Mouse (Mus musculus) forebrain, embryonic 10.5 days (tissue): ENCODE results near the gene Nupl2. TPM values are rescaled to one million over a fixed set of nuclear protein-coding genes. Genes with fewer than 3 reads are reported as not detected.

Experiments
- DNase-seq: peaks from one replicate; pipeline ENCODE4 v3.0.0-alpha.2; 2017; ENCODE audit warnings: low spot score; ENCODE audit errors: extremely low spot score
- H3K27ac ChIP-seq: fragments of 300-500 bp; sonication (generic); 2 replicates; pipeline ENCODE4 v1.5.1; 2016; ENCODE audit warnings: mild to moderate bottlenecking
- H3K27me3 ChIP-seq: fragments of 300-500 bp; sonication (generic); 2 replicates; pipeline ENCODE4 v1.6.1; 2016; ENCODE audit warnings: mild to moderate bottlenecking; ENCODE audit not compliant: poor library complexity, severe bottlenecking
- H3K36me3 ChIP-seq: fragments of 300-500 bp; sonication (generic); replicated peaks from 2 replicates; pipeline ENCODE4 v1.6.1; 2016; ENCODE audit warnings: mild to moderate bottlenecking, moderate library complexity
- H3K4me1 ChIP-seq: fragments of 300-500 bp; sonication (generic); 2 replicates; pipeline ENCODE4 v1.6.1; 2016
- H3K4me3 ChIP-seq: fragments of 300-500 bp; sonication (generic); 2 replicates; pipeline ENCODE4 v1.5.1; 2016; ENCODE audit warnings: mild to moderate bottlenecking, moderate library complexity
- H3K9me3 ChIP-seq: fragments of 300-500 bp; sonication (generic); 2 replicates; pipeline ENCODE4 v1.6.1; 2016; ENCODE audit warnings: mild to moderate bottlenecking, moderate library complexity
- WGBS: fragments of 180-500 bp; shearing (Covaris S2); methylation state at CpG from one replicate; pipeline ENCODE4 v1.1.7; 2016; 5-methylcytosine and 5-hydroxymethylcytosine counted together
- polyA plus RNA-seq: library from polyadenylated mRNA; unstranded; fragments of >200 nt; fragmentation: Nextera tagmentation; extraction: Ambion mirVana; gene quantifications from 2 replicates; pipeline ENCODE4 v1.2.1, GENCODE M21; 2016

Nupl2 gene
- polyA plus RNA-seq, 1 experiment from 2014 or later, result 19.5 TPM

DNA sequence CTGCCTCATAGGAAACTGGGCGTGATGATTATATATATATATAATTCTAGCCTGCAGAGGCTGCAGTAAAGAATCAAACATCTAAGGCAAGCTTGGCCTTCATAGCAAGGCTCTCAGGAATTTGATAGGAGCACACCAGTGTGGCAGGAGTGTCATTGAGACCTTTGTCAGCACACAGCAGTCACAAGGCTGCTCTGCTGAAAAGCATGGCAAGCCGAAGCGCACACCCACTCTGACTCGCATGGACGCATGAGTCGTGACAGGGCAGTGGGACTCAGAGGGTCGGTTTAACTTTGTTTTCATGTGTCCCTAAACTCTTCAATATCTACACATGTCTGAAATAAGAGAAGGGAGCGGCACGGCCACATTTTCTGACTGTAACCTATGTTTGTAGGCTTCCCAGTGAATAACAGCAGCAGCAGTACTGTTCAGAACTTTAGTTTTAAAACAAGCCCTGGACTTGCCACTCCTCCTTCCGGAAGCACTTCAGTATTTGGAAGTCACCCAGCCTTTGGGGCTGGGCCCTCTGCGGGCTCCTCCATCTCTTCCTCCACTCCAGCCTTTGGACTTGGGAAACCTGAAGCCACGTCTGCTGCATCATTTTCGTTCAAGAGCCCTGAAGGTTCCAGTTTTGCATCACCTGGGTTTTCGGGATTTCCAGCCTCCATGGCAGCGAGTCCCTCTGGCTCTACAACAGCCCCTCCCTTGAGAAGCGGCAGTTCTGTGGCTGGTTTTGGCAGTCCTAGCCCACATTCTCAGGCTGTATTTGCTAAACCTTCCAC is 16.9 kb downstream of the Nupl2 start:
- H3K36me3 ChIP-seq, result peaks cover 79% of the 10 kb centered on the region
- no peak for DNase-seq
- WGBS, result 97% methylated on average over 16 of the region's 16 CpGs

GRCm38 (mm10) chr5:24182296-24182734 is 17.6 kb downstream of the Nupl2 start:
- Histone ChIP-seq H3K27ac (no peak overlapping the region), H3K4me3 (no peak overlapping the region), H3K9me3 (peaks cover 7% of the 10 kb centered on the region; the same call in 1 of the 2 replicates), H3K27me3 (no peaks in the 10 kb centered on the region), H3K36me3 (peaks cover 78% of the 10 kb centered on the region), H3K4me1 (no peaks in the 10 kb centered on the region)
- WGBS, result 94% methylated on average over 9 of the region's 9 CpGs
- DNase-seq, result no peak

More for the DNA sequence above, 16.9 kb downstream of the Nupl2 start:
- H3K27me3 ChIP-seq, result no peaks in the 10 kb centered on the region
- peaks cover 7% of the 10 kb centered on the region; the same call in 1 of the 2 replicates for H3K9me3 ChIP-seq
- H3K4me3 ChIP-seq, result no peak overlapping the region
- H3K4me1 ChIP-seq, result no peaks in the 10 kb centered on the region
- H3K27ac ChIP-seq, result no peak overlapping the region

DNA sequence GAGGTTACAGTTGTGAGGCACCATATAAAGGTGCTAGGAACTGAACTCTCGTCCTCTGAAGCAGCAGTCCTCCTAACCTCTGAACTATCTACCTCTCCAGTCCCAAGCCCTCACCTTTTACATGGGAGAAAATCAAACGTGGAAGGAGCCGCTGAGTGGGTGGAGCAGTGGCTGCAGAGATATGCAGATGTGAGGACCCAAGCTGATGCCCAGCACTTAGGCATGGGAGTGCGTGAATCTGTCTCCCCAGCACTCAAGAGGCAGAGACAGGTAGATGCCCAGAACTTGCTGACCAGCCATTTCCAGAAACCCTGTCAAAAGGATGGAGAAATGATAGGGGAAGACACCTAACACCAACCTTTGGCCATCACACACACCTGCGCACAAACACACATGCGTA is 18.3 kb downstream of the Nupl2 start:
- H3K9me3 ChIP-seq, result peaks cover 7% of the 10 kb centered on the region; the same call in 1 of the 2 replicates
- H3K27ac ChIP-seq, result no peak overlapping the region
- H3K4me3 ChIP-seq, result no peak overlapping the region
- H3K4me1 ChIP-seq, result no peaks in the 10 kb centered on the region
- 92% methylated on average over 6 of the region's 6 CpGs for WGBS
- no peaks in the 10 kb centered on the region for H3K27me3 ChIP-seq
- DNase-seq, result no peak
- H3K36me3 ChIP-seq, result peaks cover 70% of the 10 kb centered on the region

GRCm38 (mm10) chr5:24184011-24184410 is 19.2 kb downstream of the Nupl2 start:
- H3K27ac ChIP-seq, result no peak overlapping the region
- H3K4me1 ChIP-seq, result no peaks in the 10 kb centered on the region
- no peaks in the 10 kb centered on the region for H3K27me3 ChIP-seq
- H3K9me3 ChIP-seq, result peaks cover 7% of the 10 kb centered on the region; the same call in 1 of the 2 replicates
- no peak for DNase-seq
- H3K4me3 ChIP-seq, result no peak overlapping the region
- peaks cover 62% of the 10 kb centered on the region for H3K36me3 ChIP-seq
- WGBS, result 92% methylated on average over 5 of the region's 5 CpGs

DNA sequence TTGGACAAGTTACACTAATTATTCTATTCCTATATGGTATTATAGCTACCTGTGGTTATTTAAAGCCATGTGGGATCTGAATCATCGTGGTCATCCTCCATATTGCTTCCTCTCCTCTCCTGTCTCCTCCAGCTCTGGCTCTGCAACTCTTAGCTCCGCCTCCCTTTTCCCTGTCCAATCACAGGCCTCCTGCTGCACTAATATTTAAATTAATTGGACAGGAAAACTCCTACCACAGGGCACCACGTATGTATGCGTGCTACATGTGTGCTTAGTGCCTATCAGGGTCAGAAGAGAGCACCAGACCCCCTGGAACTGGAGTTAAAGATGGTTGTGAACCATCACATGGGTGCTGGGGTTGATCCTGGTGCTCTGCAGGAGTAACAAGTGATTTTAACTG is 23.7 kb downstream of the Nupl2 start:
- no peak for DNase-seq
- peaks cover 31% of the 10 kb centered on the region for H3K36me3 ChIP-seq
- peaks cover 7% of the 10 kb centered on the region; the same call in 1 of the 2 replicates for H3K9me3 ChIP-seq
- H3K4me3 ChIP-seq, result no peak overlapping the region
- H3K27me3 ChIP-seq, result no peaks in the 10 kb centered on the region
- H3K4me1 ChIP-seq, result 0 out of 2 replicates have a peak, but pooled peaks cover 4% of the 10 kb centered on the region
- H3K27ac ChIP-seq, result no peak overlapping the region
- WGBS, result 82% methylated on average over 4 of the region's 4 CpGs

GRCm38 (mm10) chr5:24191821-24192220 is 27.1 kb downstream of the Nupl2 start:
- WGBS, result 91% methylated on average over 2 of the region's 2 CpGs

DNA sequence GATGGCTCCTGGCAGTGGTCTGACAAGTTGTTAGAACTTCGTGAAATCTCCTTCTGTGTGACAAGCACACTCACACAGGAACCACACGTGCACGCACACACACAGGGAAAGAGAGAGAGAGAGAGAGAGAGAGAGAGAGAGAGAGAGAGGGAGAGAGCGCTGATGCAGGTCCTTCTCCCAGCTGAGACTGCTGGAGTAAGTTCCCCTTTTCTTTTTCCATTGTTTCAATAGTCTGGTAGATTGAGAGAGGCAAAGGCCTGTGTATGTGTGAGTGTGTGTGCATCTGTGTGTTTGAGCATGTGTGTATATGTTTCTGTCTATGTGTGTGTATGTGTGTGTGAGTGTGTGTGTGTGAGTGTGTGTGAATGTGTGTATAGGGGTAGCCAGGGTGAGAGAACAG is 36.2 kb downstream of the Nupl2 start:
- H3K36me3 ChIP-seq, result no peaks in the 10 kb centered on the region
- no peak overlapping the region for H3K4me3 ChIP-seq
- no peaks in the 10 kb centered on the region for H3K27me3 ChIP-seq
- DNase-seq, result no peak
- H3K27ac ChIP-seq, result no peak overlapping the region
- H3K4me1 ChIP-seq, result peaks cover 11% of the 10 kb centered on the region; the same call in 1 of the 2 replicates
- H3K9me3 ChIP-seq, result no peaks in the 10 kb centered on the region
- 84% methylated on average over 4 of the region's 4 CpGs for WGBS

More at GRCm38 (mm10) chr5:24191821-24192220, 27.1 kb downstream of the Nupl2 start:
- H3K27ac ChIP-seq, result no peak overlapping the region
- H3K36me3 ChIP-seq, result peaks cover 3% of the 10 kb centered on the region
- 0 out of 2 replicates have a peak, but pooled peaks cover 4% of the 10 kb centered on the region for H3K4me1 ChIP-seq
- no peak overlapping the region for H3K4me3 ChIP-seq
- no peak for DNase-seq
- no peaks in the 10 kb centered on the region; the same call in 1 of the 2 replicates for H3K9me3 ChIP-seq
- H3K27me3 ChIP-seq, result no peaks in the 10 kb centered on the region

- no peaks in the 10 kb centered on the region for H3K9me3 ChIP-seq
- no peaks in the 10 kb centered on the region for H3K36me3 ChIP-seq
- H3K27me3 ChIP-seq, result no peaks in the 10 kb centered on the region
- DNase-seq, result no peak
- no peak overlapping the region for H3K4me3 ChIP-seq
- peaks cover 11% of the 10 kb centered on the region; the same call in 1 of the 2 replicates for H3K4me1 ChIP-seq
- no peak overlapping the region for H3K27ac ChIP-seq
- WGBS, result 65% methylated on average over 5 of the region's 5 CpGs
Observed at GRCm38 (mm10) chr5:24202492-24202891, 37.7 kb downstream of the Nupl2 start.

DNA sequence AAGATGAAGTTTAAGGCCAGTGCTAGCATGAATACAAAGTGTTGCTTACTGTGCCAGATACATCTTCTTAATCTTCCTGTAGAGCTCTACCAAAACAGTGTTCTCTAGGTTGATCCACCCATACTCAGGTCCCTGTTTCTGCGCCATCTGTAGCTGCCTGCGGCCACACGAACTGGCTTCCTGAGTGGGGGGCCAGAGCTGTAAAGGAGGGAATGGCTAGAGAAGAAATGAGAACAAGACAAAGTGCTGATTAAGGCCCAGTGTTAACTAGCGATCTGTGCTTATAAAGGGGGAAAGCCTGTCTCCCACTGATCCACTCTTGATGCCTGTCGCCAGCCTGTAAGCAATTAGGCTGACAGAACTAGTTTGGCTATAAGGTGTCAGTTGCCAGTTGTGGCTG is 38.5 kb downstream of the Nupl2 start:
- Histone ChIP-seq H3K4me1 (peaks cover 11% of the 10 kb centered on the region; the same call in 1 of the 2 replicates), H3K36me3 (no peaks in the 10 kb centered on the region), H3K4me3 (no peak overlapping the region), H3K27me3 (no peaks in the 10 kb centered on the region), H3K9me3 (no peaks in the 10 kb centered on the region), H3K27ac (0 out of 2 replicates have a peak overlapping the region, but pooled peaks have one; percentile 15)
- 75% methylated on average over 5 of the region's 5 CpGs for WGBS
- DNase-seq, result no peak

GRCm38 (mm10) chr5:24207965-24208364 is 43.2 kb downstream of the Nupl2 start:
- no peak for DNase-seq
- Histone ChIP-seq H3K9me3 (no peaks in the 10 kb centered on the region), H3K27ac (no peak overlapping the region), H3K4me1 (0 out of 2 replicates have a peak, but pooled peaks cover 6% of the 10 kb centered on the region), H3K4me3 (no peak overlapping the region), H3K27me3 (no peaks in the 10 kb centered on the region), H3K36me3 (no peaks in the 10 kb centered on the region)
- WGBS, result 83% methylated on average over 10 of the region's 10 CpGs

GRCm38 (mm10) chr5:24208505-24208904 is 43.7 kb downstream of the Nupl2 start:
- Histone ChIP-seq H3K27ac (no peak overlapping the region), H3K9me3 (no peaks in the 10 kb centered on the region), H3K4me1 (0 out of 2 replicates have a peak, but pooled peaks cover under 1% of the 10 kb centered on the region), H3K27me3 (peaks cover 1% of the 10 kb centered on the region; the same call in 1 of the 2 replicates), H3K36me3 (no peaks in the 10 kb centered on the region), H3K4me3 (no peak overlapping the region)
- no peak for DNase-seq
- 92% methylated on average over 5 of the region's 5 CpGs for WGBS

GRCm38 (mm10) chr5:24213861-24214546 is 49.2 kb downstream of the Nupl2 start:
- no peaks in the 10 kb centered on the region for H3K9me3 ChIP-seq
- H3K36me3 ChIP-seq, result no peaks in the 10 kb centered on the region
- no peak overlapping the region for H3K4me3 ChIP-seq
- no peak overlapping the region for H3K27ac ChIP-seq
- DNase-seq, result no peak
- no peaks in the 10 kb centered on the region for H3K4me1 ChIP-seq
- peaks cover 18% of the 10 kb centered on the region for H3K27me3 ChIP-seq
- 79% methylated on average over 3 of the region's 3 CpGs for WGBS

DNA sequence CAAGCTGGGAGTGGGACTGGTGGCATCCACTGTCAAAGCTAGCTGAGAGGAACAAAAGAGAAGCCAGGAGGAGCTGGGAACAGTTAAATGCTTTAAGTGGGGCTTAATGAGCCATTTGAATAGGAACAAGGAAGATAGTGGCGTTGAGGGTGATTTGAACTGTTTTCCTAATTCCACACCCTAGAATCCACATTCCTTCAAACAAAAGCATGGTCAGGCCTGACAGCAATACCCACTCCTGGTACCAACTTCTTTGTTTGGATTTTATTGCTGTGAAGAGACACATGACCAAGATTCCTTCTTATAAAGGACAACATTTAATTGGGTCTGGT is 49.8 kb downstream of the Nupl2 start:
- Histone ChIP-seq H3K27me3 (peaks cover 18% of the 10 kb centered on the region), H3K27ac (no peak overlapping the region), H3K4me3 (no peak overlapping the region), H3K36me3 (no peaks in the 10 kb centered on the region), H3K4me1 (no peaks in the 10 kb centered on the region), H3K9me3 (no peaks in the 10 kb centered on the region)
- DNase-seq, result no peak
- 54% methylated on average over 1 of the region's 1 CpGs for WGBS
